Mouse (Mus musculus): ENCODE measurements around the gene 1700022I11Rik.
A peak's percentile ranks its signal among the peaks of the same experiment; 100 is the strongest.

The 1700022I11Rik gene

GRCm38 (mm10) chr4:43002756-43003439 lies 33.5 kb downstream of the 1700022I11Rik start:
- no peak for DNase-seq (ENCODE audit: low spot score)

DNA sequence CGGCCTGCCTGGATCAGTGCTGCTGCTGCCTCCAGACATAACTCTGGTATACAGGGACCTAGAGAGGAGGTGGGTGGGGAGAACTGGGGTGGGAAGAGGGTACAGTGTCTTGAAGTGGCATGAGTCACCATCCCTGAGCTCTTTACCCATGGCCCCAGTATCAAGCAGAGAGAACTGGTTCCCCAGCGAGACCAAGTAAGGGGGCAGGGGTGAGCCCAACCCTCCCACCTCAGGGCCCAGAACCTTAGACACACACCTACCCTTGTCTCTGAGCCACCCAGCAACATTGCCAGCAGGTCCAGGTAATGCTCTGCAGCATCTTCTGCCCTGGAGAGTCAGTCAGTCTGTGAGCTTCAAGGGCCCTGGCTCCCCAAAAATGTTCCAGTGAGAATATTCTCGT lies 35.5 kb downstream of the 1700022I11Rik start:
- DNase-seq (ENCODE audit: low spot score), result no peak

- no peak for DNase-seq (ENCODE audit: low spot score)
Observed at GRCm38 (mm10) chr4:43005765-43006164, 36.4 kb downstream of the 1700022I11Rik start.

- DNase-seq (ENCODE audit: low spot score), result no peak
Observed at GRCm38 (mm10) chr4:43010161-43011038, 41.0 kb downstream of the 1700022I11Rik start, which contains the start of gene Fancg. Gene Fancg, minus strand, starts transcription at chr4:43010506.

DNA sequence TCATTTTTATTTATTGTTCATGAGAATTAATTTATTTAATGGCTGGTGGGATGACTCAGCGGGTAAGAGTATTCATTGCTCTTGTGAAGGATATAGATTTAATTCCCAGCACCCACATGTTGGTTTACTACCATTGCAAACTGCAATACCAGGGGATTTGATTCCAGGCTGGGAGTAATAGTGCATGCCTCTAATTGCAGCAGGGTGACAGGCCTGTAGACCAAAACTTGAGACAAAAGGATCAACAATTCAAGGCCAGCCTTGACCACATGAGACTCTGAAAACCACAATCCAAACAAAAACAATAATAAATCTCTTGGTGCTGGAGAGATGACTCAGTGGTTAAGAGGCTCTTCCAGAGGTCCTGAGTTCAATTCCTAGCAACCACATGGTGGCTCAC lies 42.7 kb downstream of the 1700022I11Rik start:
- DNase-seq (ENCODE audit: low spot score), result no peak

GRCm38 (mm10) chr4:43018156-43018555 lies 48.8 kb downstream of the 1700022I11Rik start:
- no peak for DNase-seq (ENCODE audit: low spot score)

GRCm38 (mm10) chr4:43019176-43019575 lies 49.8 kb downstream of the 1700022I11Rik start:
- no peak for DNase-seq (ENCODE audit: low spot score)

- no peak for DNase-seq (ENCODE audit: low spot score)
Observed at GRCm38 (mm10) chr4:43019641-43020465, 50.4 kb downstream of the 1700022I11Rik start.

- no peak for DNase-seq (ENCODE audit: low spot score)
Observed at GRCm38 (mm10) chr4:43020876-43021275, 51.5 kb downstream of the 1700022I11Rik start.

DNA sequence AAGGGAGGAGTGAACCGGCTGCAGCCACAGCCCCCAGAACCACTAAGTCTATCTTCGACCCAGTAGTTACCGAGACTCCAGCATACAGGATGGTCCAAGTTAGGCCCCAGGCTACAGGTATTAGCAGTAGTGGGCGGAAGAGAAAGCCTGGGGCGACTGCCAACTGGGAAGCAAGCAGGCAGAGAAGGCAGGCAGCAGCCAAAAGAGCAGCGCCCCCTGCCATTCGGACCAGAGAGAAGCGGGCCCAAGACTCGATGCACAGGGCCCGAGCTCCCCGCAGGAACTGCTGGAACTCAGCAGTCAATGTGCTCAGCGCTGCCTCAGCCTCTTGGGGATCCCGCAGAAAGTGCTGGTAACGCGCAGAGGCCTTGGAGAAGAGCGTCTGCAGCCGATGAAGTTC lies 51.9 kb downstream of the 1700022I11Rik start:
- DNase-seq (ENCODE audit: low spot score), result no peak

DNA sequence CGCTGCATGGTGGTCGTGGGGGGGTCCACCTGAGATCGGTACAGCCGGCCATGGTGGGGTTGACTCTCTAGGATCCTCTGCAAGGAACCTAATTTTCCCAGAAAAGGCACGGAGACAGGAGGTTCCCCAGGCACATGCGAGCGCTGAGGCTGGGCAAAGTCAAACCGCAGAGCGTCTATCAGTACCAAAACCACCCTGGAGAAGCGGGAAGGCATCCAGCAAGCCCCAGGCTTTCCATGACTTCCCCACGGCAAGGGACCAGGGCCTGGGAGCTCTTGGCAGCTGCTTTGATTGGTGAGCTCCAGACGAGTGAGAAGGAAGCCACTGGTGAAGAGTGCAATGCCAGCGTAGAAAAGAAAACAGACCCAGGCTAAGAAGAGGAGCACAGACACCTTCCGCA lies 55.3 kb downstream of the 1700022I11Rik start:
- no peak for DNase-seq (ENCODE audit: low spot score)

GRCm38 (mm10) chr4:43025084-43025960 lies 55.9 kb downstream of the 1700022I11Rik start, which contains the start of gene Pigo:
Gene Pigo, minus strand, starts transcription at chr4:43025819.
- DNase-seq (ENCODE audit: low spot score), result peak; percentile 81

DNA sequence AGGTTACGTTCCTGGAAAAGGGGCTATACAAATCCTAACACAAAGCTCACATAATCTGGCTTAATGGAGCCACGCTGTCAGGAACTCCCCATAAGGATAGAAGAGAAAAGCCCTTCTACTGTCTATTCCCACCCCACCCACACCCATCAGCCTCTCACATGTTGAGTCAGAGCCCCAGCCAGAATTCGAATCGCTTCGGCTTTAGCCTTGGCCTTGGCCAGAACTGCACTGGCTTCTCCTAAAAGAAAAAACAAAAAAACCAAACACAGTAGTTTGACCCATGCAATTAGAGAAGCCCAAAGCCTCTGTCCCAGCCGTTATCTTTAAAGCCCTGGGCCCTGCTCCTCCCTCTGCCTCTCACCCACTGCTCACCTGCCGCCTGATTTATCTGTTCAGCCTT lies 59.7 kb downstream of the 1700022I11Rik start:
- no peak for DNase-seq (ENCODE audit: low spot score)

DNA sequence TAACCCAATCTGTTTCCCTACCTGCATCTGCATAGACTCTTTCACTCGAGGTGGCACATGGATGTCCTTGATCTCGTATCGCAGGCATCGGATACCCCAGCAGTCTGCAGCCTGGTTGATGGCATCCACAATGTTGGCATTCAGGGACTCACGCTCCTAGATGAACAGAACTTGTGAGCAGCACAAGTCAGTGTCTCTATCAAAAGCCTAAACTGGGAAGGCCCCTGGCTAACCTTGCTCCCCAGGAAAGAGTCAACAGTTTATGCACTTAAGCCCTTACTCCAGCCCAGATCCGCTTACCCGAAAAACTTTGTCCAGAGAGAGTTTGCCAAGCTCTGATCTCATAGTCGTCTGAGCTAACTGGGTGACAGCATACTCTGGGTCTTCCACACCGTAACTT lies 60.3 kb downstream of the 1700022I11Rik start:
- DNase-seq (ENCODE audit: low spot score), result no peak

GRCm38 (mm10) chr4:43030352-43030751 lies 60.9 kb downstream of the 1700022I11Rik start:
- DNase-seq (ENCODE audit: low spot score), result no peak

- no peak for DNase-seq (ENCODE audit: low spot score)
Observed at GRCm38 (mm10) chr4:43030780-43031230, 61.4 kb downstream of the 1700022I11Rik start.

DNA sequence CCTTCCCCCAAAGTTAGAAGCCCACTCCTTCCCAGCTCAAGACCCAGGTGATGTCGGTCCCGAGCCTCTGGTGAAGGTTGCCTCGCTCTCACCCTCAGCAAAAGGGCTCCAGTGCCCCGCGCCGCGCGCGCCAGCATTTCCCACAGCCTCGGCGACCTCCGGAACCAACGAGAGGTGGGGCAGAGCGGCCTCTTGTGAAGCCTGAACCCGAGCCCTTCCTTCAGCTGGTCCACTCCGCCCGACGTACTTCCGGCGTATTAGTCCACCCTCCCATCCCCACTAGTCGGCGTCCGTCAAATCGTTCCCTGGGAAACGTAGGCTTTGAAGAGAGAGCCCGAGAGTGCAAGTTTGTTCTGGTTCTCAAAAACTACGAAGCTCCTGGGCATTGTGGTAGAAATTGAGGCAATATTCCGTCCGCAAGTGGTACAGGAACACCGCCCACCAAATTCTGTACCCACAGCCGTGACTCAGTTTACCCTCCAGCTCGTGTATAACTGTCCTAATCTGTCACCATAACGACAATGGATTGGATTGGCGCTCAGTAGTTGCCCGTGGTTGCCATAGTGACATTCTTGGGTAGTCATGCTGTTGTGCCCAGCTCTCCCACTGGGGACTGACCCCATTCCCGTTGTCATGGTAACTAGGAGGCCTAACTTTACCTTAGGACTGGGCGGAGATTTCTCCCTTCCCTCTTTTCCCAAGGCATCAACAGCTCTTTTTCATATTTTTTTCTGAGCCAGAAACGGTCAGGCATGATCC lies 62.0 kb downstream of the 1700022I11Rik start, which contains the start of gene Stoml2:
Stoml2 (minus strand) TSS at position 474 of the 759 bp plus-strand sequence.
- DNase-seq (ENCODE audit: low spot score), result peak; percentile 71

DNA sequence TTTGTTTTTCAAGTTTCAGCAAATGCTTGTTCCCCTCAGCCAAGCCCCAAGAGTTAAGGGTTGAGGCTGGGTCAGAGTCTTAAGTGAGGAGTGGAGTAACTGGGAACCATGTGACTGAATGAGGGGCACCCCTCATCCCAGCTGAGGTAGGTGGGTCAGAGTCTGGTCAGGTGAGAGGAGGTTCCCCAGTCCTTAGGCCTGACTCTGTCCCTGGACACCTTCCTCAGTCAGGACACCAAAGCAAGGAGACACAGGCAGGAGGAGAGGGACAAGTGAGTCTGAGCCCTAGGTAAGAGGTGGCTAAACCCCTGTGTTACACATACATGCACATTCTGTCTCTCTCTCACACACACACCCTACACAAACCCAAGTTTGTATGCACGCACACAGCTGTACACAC lies 63.1 kb downstream of the 1700022I11Rik start:
- no peak for DNase-seq (ENCODE audit: low spot score)
